Mouse (Mus musculus) heart, adult 9 months (tissue): ENCODE results near the gene Olfr447.

Experiments
- DNase-seq, 2 experiments: peaks; one replicate each; pipeline ENCODE4 v3.0.0; 2022; ENCODE audit warnings: low spot score in 2 of 2

Olfr447 gene

DNA sequence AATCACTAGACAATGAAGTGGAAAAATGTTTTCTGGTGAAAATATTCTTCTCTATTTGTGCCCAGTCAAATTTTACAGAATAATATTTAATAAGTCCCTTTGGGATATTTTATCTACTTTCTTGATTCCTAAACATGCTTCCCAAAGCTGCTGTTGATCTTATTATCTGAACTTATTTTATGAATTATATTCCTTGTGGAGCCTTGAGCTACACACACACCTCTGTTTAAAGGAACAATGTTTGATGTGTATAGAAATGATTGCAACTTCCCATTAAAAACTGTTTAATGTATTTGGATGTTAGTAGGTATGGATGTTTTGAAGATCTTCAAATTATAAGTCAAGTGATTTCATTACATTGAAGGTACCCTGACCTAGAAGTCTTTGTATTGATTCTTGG is at the start of gene Olfr447:
Gene Olfr447, plus strand, starts transcription at position 301 of the 400 bp plus-strand sequence.
- no peak for DNase-seq

DNA sequence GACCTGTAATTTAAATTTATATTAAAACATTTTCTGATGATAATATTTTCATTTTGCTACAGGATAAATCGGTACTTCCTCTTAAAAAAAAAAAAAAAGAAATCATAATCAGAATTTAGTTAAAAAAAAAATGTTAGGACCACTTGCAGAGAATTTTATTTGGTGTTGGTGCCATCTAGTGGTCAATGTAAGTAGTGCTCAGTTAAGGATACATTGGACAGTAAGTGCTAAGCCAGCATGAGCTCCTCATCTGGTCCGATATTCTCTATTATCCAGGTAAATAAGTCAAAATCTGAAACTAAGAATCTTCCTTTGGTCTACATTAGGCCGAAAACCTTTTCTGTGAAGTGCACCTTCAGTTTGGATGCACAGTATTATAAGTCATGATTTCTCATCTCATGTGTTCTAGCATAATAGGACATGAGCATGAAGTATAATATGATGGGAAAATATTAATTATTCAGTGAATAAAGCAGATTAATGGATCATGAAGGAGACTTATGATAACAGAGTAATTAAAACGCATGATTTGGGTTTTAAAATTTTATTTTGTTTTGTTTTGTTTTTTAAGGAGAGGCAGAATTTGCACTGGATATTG is 48.4 kb upstream of the Olfr447 start:
- DNase-seq, result peak in 1 of 2 experiments; percentile 19

GRCm38 (mm10) chr6:42869695-42870094 is 39.0 kb upstream of the Olfr447 start:
- DNase-seq, result no peak

DNA sequence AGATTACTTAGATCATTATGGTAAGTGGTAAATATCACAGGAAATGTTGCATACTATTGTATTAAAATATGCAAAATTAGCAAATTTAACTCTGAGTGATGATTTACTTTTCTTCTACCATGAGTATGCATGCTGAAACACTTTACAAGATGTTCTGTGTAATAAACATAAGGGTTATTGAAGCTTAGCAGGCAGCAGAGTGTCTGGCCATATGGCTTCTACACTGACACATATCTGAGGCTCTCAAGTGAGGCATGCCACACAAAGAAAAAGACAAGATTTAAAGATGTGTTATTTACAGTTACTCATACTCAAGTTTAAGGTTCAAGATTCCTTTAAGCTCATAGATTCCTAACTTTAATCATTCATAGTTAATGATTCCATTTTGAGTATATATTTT is 32.4 kb upstream of the Olfr447 start:
- DNase-seq, result no peak

GRCm38 (mm10) chr6:42890141-42890540 is 18.5 kb upstream of the Olfr447 start, which contains the start of gene Olfr448:
Olfr448 (plus strand) TSS chr6:42890441.
- DNase-seq, result no peak

DNA sequence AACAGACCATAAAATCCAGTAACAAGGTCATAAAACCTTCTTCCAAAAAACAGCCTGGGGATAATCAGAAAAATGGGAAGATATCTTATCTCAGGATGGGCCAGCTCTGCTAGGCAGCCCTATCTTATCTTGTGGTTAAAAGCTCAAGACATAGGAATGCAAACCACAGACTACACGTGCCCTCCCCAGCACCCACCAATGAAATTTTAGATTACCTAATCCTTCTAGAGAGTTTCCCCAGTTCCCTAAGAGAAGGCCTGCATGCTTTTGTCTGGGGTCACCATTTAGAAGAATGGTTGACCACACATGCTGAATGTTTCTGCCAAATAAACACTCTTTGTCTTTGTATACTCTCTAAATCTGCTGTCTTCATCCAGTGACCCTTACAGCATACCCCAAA is 8.3 kb upstream of the Olfr447 start:
- no peak for DNase-seq

- no peak for DNase-seq
These were observed 12.4 kb downstream of the Olfr447 start, which contains the start of gene Olfr446 for GRCm38 (mm10) chr6:42921077-42921476. Olfr446 (plus strand) TSS chr6:42921377.

- no peak for DNase-seq
These were observed 40.1 kb downstream of the Olfr447 start, which contains the start of gene Olfr444 for GRCm38 (mm10) chr6:42948767-42949166. Olfr444 (plus strand) TSS chr6:42949067.
